Mouse (Mus musculus) hindbrain, embryonic 11.5 days (tissue): Measurements from ENCODE around the gene F2rl1. TPM values are rescaled to one million over a fixed set of nuclear protein-coding genes. Genes with fewer than 3 reads are reported as not detected.

ENCODE experiments used
- ATAC-seq: fragments of 200-750 bp; cut with Nextera tagmentation; 2 replicates; pipeline ENCODE4 v1.8.0; 2017; ENCODE audit warnings: mild to moderate bottlenecking, moderate TSS enrichment, moderate library complexity; ENCODE audit not compliant: low FRiP score
- DNase-seq: peaks from one replicate; pipeline ENCODE4 v3.0.0-alpha.2; 2015; ENCODE audit warnings: low spot score
- H3K27ac ChIP-seq: fragments of 300-500 bp; sonication (generic); 2 replicates; pipeline ENCODE4 v1.5.1; 2014; ENCODE audit warnings: mild to moderate bottlenecking, low read depth, low read length
- H3K27me3 ChIP-seq: fragments of 300-500 bp; sonication (generic); 2 replicates; pipeline ENCODE4 v1.6.1; 2014; ENCODE audit warnings: mild to moderate bottlenecking, low read length, moderate library complexity, mixed read lengths; ENCODE audit not compliant: control insufficient read depth, insufficient read depth
- H3K36me3 ChIP-seq: fragments of 300-500 bp; sonication (generic); 2 replicates; pipeline ENCODE4 v1.6.1; 2014; ENCODE audit warnings: mild to moderate bottlenecking, low read length, moderate library complexity, mixed read lengths; ENCODE audit not compliant: control insufficient read depth, insufficient read depth
- H3K4me1 ChIP-seq: fragments of 300-500 bp; sonication (generic); replicated peaks from 2 replicates; pipeline ENCODE4 v1.6.1; 2014; ENCODE audit warnings: low read length, mixed read lengths; ENCODE audit not compliant: control insufficient read depth, insufficient read depth
- H3K4me2 ChIP-seq: fragments of 300-500 bp; sonication (generic); replicated peaks from 2 replicates; pipeline ENCODE4 v1.6.1; 2014; ENCODE audit warnings: mild to moderate bottlenecking, low read depth, low read length
- H3K4me3 ChIP-seq: fragments of 300-500 bp; sonication (generic); 2 replicates; pipeline ENCODE4 v1.5.1; 2014; ENCODE audit warnings: low read depth, low read length
- H3K9ac ChIP-seq: fragments of 300-500 bp; sonication (generic); 2 replicates; pipeline ENCODE4 v1.6.1; 2014; ENCODE audit warnings: low read depth, low read length
- H3K9me3 ChIP-seq: fragments of 300-500 bp; sonication (generic); 2 replicates; pipeline ENCODE4 v1.6.1; 2016; ENCODE audit warnings: low read length; ENCODE audit not compliant: control insufficient read depth
- WGBS: fragments of 180-500 bp; shearing (Covaris S2); extraction: QIAGEN DNeasy Blood & Tissue Kit; methylation state at CpG from one replicate; pipeline ENCODE4 v1.1.7; 2014; 5-methylcytosine and 5-hydroxymethylcytosine counted together
- polyA plus RNA-seq: library from polyadenylated mRNA; unstranded; fragments of >200 nt; fragmentation: Nextera tagmentation; extraction: Ambion mirVana; gene quantifications from 2 replicates; pipeline ENCODE4 v1.2.1, GENCODE M21; 2014

The F2rl1 gene
- polyA plus RNA-seq, 1 experiment from 2014 or later = 0.17 TPM

DNA sequence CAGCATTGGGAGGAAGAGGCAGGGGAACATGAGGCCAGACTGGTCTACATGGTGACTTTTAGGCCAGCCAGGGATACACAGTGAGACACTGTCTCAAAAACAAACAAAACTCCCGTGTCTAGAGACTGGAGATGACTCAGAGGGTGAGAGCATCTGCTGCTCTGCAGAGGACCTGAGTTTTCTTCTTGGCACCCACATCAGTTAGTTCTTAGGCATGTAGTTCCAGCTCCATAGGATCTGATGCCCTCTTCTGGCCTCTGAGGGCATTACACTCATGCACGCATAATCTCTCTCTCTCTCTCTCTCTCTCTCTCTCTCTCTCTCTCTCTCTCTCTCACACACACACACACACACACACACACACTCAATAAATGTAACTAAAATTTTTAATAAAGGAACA is 54.1 kb downstream of the F2rl1 start:
- ATAC-seq (no peak), DNase-seq (peak; percentile 17)
- Histone ChIP-seq H3K4me2 (no peak overlapping the region), H3K4me1 (no peaks in the 10 kb centered on the region), H3K9me3 (no peaks in the 10 kb centered on the region), H3K27me3 (no peaks in the 10 kb centered on the region), H3K9ac (no peak overlapping the region), H3K27ac (no peak overlapping the region), H3K36me3 (no peaks in the 10 kb centered on the region), H3K4me3 (no peak overlapping the region)
- 79% methylated on average over 2 of the region's 2 CpGs for WGBS

Other genes starting within 250 kb of the F2rl1 start
- gene Zbed3, start 201.6 kb downstream of the F2rl1 start, polyA plus RNA-seq = 50.8 and 53.8 TPM in 2 replicates
- gene Aggf1, start 149.9 kb downstream of the F2rl1 start, polyA plus RNA-seq = 47.7 and 54.4 TPM in 2 replicates
- gene Crhbp, start 80.3 kb downstream of the F2rl1 start, polyA plus RNA-seq = 2.9 TPM in 2 replicates
- not detected in 2 replicates for gene S100z, start 46.5 kb downstream of the F2rl1 start, polyA plus RNA-seq
- 123 and 132 TPM in 2 replicates for gene F2r, start 93.3 kb upstream of the F2rl1 start, polyA plus RNA-seq
- 2.8 and 3.7 TPM in 2 replicates for gene F2rl2, start 171.6 kb upstream of the F2rl1 start, polyA plus RNA-seq